Mouse (Mus musculus) erythroblast, embryonic 14.5 days (primary cell): ENCODE results near the gene Rab11fip2. TPM values are rescaled to one million over a fixed set of nuclear protein-coding genes. Genes with fewer than 3 reads are reported as not detected.

Experiments
- H3K27me3 ChIP-seq: 2 replicates; pipeline ENCODE4 v1.6.1; 2012; ENCODE audit warnings: inconsistent platforms; ENCODE audit not compliant: control insufficient read depth
- H3K36me3 ChIP-seq: 2 replicates; pipeline ENCODE4 v1.6.1; 2012; ENCODE audit warnings: mild to moderate bottlenecking, inconsistent platforms; ENCODE audit not compliant: control insufficient read depth
- H3K4me1 ChIP-seq: 2 replicates; pipeline ENCODE4 v1.6.1; 2012; ENCODE audit warnings: inconsistent platforms; ENCODE audit not compliant: control insufficient read depth
- H3K4me3 ChIP-seq: replicated peaks from 2 replicates; pipeline ENCODE3; 2012; ENCODE audit warnings: moderate library complexity, mild to moderate bottlenecking, inconsistent platforms
- H3K9me3 ChIP-seq: 2 replicates; pipeline ENCODE4 v1.6.1; 2012; ENCODE audit warnings: low read length, inconsistent platforms, mixed read lengths; ENCODE audit not compliant: control insufficient read depth
- GATA1 ChIP-seq: IDR thresholded peaks from 2 replicates; pipeline ENCODE4 v1.6.1; 2012; ENCODE audit warnings: low read length, inconsistent platforms, mixed read lengths
- TAL1 ChIP-seq: IDR thresholded peaks from 3 replicates; pipeline ENCODE4 v1.6.1; 2012; ENCODE audit warnings: low read length, inconsistent platforms, mixed read lengths
- polyA plus RNA-seq: library from polyadenylated mRNA; stranded (reverse); fragments of >175 nt; gene quantifications from 2 replicates; pipeline ENCODE4 v1.2.3, GENCODE M21; 2012

The Rab11fip2 gene
- polyA plus RNA-seq, 1 experiment: 0.03 TPM

GRCm38 (mm10) chr19:59877238-59877637 lies 66.2 kb downstream of the Rab11fip2 start:
- Histone ChIP-seq H3K36me3 (no peaks in the 10 kb centered on the region), H3K27me3 (no peaks in the 10 kb centered on the region), H3K4me3 (no peak overlapping the region), H3K4me1 (no peaks in the 10 kb centered on the region), H3K9me3 (no peaks in the 10 kb centered on the region)
- TF ChIP-seq GATA1 (no peak), TAL1 (no peak)

- TF ChIP-seq TAL1 (no peak; the same call in 2 of the 3 replicates), GATA1 (no peak)
- Histone ChIP-seq H3K27me3 (peaks cover 2% of the 10 kb centered on the region; the same call in 1 of the 2 replicates), H3K4me1 (no peaks in the 10 kb centered on the region), H3K36me3 (no peaks in the 10 kb centered on the region), H3K9me3 (no peaks in the 10 kb centered on the region), H3K4me3 (no peak overlapping the region)
Observed at GRCm38 (mm10) chr19:59866666-59867065, 76.8 kb downstream of the Rab11fip2 start.

GRCm38 (mm10) chr19:59862423-59862822 lies 81.0 kb downstream of the Rab11fip2 start:
- H3K36me3 ChIP-seq: no peaks in the 10 kb centered on the region
- no peak overlapping the region for H3K4me3 ChIP-seq
- H3K9me3 ChIP-seq: no peaks in the 10 kb centered on the region
- H3K27me3 ChIP-seq: peaks cover 2% of the 10 kb centered on the region; the same call in 1 of the 2 replicates
- no peaks in the 10 kb centered on the region for H3K4me1 ChIP-seq
- TF ChIP-seq TAL1 (no peak), GATA1 (no peak)

GRCm38 (mm10) chr19:59860799-59861198 lies 82.7 kb downstream of the Rab11fip2 start:
- Histone ChIP-seq H3K4me1 (no peaks in the 10 kb centered on the region), H3K9me3 (no peaks in the 10 kb centered on the region), H3K36me3 (no peaks in the 10 kb centered on the region), H3K4me3 (no peak overlapping the region), H3K27me3 (no peaks in the 10 kb centered on the region)
- TF ChIP-seq GATA1 (no peak), TAL1 (no peak)

GRCm38 (mm10) chr19:59853061-59853460 lies 90.4 kb downstream of the Rab11fip2 start:
- H3K9me3 ChIP-seq: no peaks in the 10 kb centered on the region
- TF ChIP-seq GATA1 (no peak), TAL1 (no peak)
- H3K27me3 ChIP-seq: no peaks in the 10 kb centered on the region
- H3K4me3 ChIP-seq: no peak overlapping the region
- no peaks in the 10 kb centered on the region for H3K36me3 ChIP-seq
- H3K4me1 ChIP-seq: no peaks in the 10 kb centered on the region
